Mouse (Mus musculus) ES-E14 (cell line): ENCODE data around the gene Tcf23. TPM values are rescaled to one million over a fixed set of nuclear protein-coding genes. Genes with fewer than 3 reads are reported as not detected.
"Not testable (repeated sequence)": the region's sequence is repeated elsewhere in the genome, so short reads cannot be mapped to it uniquely, and the experiment has no call there.

Source experiments
- DNase-seq: peaks from one replicate; pipeline ENCODE4 v3.0.0-alpha.2; 2013; ENCODE audit warnings: low read depth, low spot score
- H3K27ac ChIP-seq: 2 replicates; pipeline ENCODE4 v1.5.1; 2012; ENCODE audit warnings: low read depth, mild to moderate bottlenecking, low read length, moderate library complexity, mixed read lengths; ENCODE audit not compliant: poor library complexity, insufficient read depth, severe bottlenecking
- H3K36me3 ChIP-seq: 2 replicates; pipeline ENCODE4 v1.6.1; 2012; ENCODE audit warnings: mild to moderate bottlenecking, low read length, moderate library complexity, mixed read lengths; ENCODE audit not compliant: control insufficient read depth, poor library complexity, insufficient read depth, severe bottlenecking
- H3K4me1 ChIP-seq, 2 experiments: fragments of 150-350 bp in 1 of 2; sonication (generic) in 1 of 2; 2 replicates each; pipeline ENCODE4 v1.6.1; 2012; ENCODE audit warnings: low read length in 2 of 2, mild to moderate bottlenecking in 1 of 2, mixed read lengths in 1 of 2; ENCODE audit not compliant: control insufficient read depth in 2 of 2, insufficient read depth in 2 of 2, poor library complexity in 1 of 2
- H3K4me3 ChIP-seq, 2 experiments: fragments of 150-350 bp in 1 of 2; sonication (generic) in 1 of 2; 2 replicates each; pipeline ENCODE4 v1.5.1; 2012; ENCODE audit warnings: low read length in 2 of 2, low read depth in 1 of 2, mild to moderate bottlenecking in 1 of 2, mixed read lengths in 1 of 2; ENCODE audit not compliant: insufficient read depth in 1 of 2, poor library complexity in 1 of 2, severe bottlenecking in 1 of 2
- H3K9ac ChIP-seq: 2 replicates; pipeline ENCODE4 v1.6.1; 2012; ENCODE audit warnings: low read depth, mild to moderate bottlenecking, low read length, mixed read lengths; ENCODE audit not compliant: poor library complexity, insufficient read depth, severe bottlenecking
- H3K9me3 ChIP-seq: fragments of 150-350 bp; sonication (generic); 2 replicates; pipeline ENCODE4 v1.6.1; 2012; ENCODE audit warnings: low read depth, mild to moderate bottlenecking, low read length; ENCODE audit not compliant: control insufficient read depth, insufficient read depth
- CHD2 ChIP-seq: IDR thresholded peaks from 2 replicates; pipeline ENCODE4 v1.6.1; 2014; ENCODE audit warnings: mild to moderate bottlenecking, low read depth, low read length, inconsistent platforms
- HCFC1 ChIP-seq: IDR thresholded peaks from 2 replicates; pipeline ENCODE4 v1.6.1; 2012; ENCODE audit warnings: low read length, inconsistent platforms, borderline replicate concordance; ENCODE audit not compliant: insufficient read depth
- MAFK ChIP-seq: IDR thresholded peaks from 2 replicates; pipeline ENCODE4 v1.6.1; 2014; ENCODE audit warnings: mild to moderate bottlenecking, low read depth, low read length, inconsistent platforms; ENCODE audit not compliant: insufficient read depth
- ZC3H11A ChIP-seq: IDR thresholded peaks from 2 replicates; pipeline ENCODE4 v1.6.1; 2012; ENCODE audit warnings: low read depth, mild to moderate bottlenecking, inconsistent platforms, low read length, borderline replicate concordance
- ZNF384 ChIP-seq: IDR thresholded peaks from 2 replicates; pipeline ENCODE4 v1.6.1; 2012; ENCODE audit warnings: low read depth, low read length, inconsistent platforms
- in situ Hi-C, 2 experiments: fragments of 600-800 bp; cut with MboI; formaldehyde crosslinking; loops; one replicate each; pipeline ENCODE4 v1.15.1; 2025; ENCODE audit warnings: low sequenced_read_pairs in 2 of 2, inconsistent platforms in 1 of 2; ENCODE audit not compliant: unreplicated experiment in 2 of 2
- total RNA-seq: library from RNA; depleted of rRNA; stranded (reverse); fragments of 300-350 nt; gene quantifications from 2 replicates; pipeline ENCODE4 v1.2.3, GENCODE M21; 2012

Tcf23 gene
- total RNA-seq, 1 experiment, result 0.27 TPM

DNA sequence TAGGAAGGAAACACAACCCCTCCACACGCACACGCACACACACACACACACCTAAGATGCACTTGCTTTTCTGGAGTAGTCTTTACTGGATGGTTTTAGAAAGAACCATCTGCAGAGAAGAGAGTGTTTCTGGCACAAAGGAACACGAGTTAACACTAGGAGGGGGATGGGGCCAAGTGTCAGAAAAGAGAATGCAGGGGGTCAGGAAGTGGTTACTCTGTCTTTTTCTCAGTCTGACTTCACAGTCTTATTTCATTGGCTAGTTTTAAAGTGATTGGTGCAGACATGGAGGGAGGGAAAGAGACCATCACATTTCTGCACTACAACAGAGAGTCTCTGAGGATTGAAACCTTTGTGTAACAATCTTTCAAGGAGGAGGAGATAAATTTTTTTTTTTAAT, 44.3 kb downstream of the Tcf23 start:
- Histone ChIP-seq H3K27ac (no peak overlapping the region), H3K9ac (no peak overlapping the region), H3K9me3 (no peaks in the 10 kb centered on the region), H3K4me3 (no peak overlapping the region), H3K36me3 (no peaks in the 10 kb centered on the region), H3K4me1 (no peaks in the 10 kb centered on the region)
- in situ Hi-C loops, result no loop called here
- TF ChIP-seq ZNF384 (no peak), HCFC1 (no peak), MAFK (no peak), CHD2 (no peak), ZC3H11A (no peak)
- DNase-seq, result no peak

DNA sequence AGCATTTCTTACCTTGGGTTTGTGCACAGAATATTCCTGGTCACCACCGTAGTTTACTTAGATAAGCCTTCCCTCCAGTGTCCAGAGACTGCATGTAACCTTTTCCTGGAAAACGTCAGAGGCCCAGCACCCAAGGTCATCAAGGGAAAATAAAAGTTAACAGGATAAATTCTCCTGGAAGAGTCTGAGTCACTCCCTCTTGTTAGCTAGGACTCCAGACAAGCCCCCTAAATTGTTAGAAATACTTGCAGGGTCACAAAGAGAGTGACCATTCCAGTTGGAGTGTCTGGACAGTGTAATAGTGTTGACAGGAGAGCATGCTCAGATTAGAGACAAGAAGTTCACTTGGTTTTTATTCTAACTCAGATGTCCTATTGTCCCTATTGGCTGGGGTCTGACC, 47.5 kb downstream of the Tcf23 start:
- Histone ChIP-seq H3K27ac (no peak overlapping the region), H3K36me3 (no peaks in the 10 kb centered on the region), H3K9me3 (no peaks in the 10 kb centered on the region), H3K4me3 (no peak overlapping the region), H3K9ac (no peak overlapping the region), H3K4me1 (no peaks in the 10 kb centered on the region)
- no peak for TF ChIP-seq ZNF384
- TF ChIP-seq ZC3H11A, result no peak
- TF ChIP-seq MAFK, result no peak
- TF ChIP-seq HCFC1, result no peak
- no peak for TF ChIP-seq CHD2
- DNase-seq, result no peak
- in situ Hi-C loops, result no loop called here

DNA sequence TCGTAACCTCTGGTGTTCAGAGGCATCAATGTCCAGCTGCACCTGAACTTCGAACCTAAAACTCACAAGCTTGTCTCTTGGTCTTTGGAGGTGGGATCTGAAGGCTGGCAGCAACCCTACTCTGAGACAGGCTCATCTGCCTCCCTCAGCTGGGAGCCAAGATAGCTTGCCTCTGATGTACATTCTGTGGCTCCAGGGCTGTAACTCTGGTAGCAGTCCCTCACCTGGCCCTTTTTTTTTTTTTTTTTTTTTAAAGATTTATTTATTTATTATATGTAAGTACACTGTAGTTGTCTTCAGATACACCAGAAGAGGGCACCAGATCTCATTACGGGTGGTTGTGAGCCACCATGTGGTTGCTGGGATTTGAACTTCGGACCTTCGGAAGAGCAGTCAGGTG, 53.3 kb downstream of the Tcf23 start:
- H3K9ac ChIP-seq, H3K4me3 ChIP-seq, H3K4me1 ChIP-seq, H3K27ac ChIP-seq, H3K36me3 ChIP-seq, DNase-seq, in situ Hi-C loops, H3K9me3 ChIP-seq: not testable (repeated sequence)
- peak; percentile 64; the same call in 1 of the 2 replicates for TF ChIP-seq ZNF384

DNA sequence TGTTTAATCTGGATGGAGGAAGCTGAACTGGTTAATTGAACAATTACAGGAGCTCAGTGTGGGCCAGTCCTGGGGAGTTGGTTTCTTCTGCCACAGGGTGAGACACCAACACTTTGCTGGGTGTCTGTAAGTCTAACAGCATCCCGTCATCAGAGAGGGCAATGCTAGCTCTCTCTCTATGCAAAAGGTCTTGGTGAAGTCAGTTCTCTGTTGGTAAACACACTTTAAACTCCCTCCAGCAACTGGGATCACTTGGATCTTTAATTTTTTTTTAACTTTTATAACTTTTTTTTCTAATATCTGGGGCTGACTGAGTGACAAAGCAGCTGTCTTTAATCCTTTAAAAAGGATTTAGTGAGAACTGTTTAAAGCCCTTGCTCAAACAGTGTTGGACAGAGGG, 54.2 kb downstream of the Tcf23 start:
- Histone ChIP-seq H3K4me1 (peaks cover 0 to 8% of the 10 kb centered on the region in 2 experiments; a peak in 2 of 4 replicates), H3K4me3 (no peak overlapping the region), H3K9me3 (no peaks in the 10 kb centered on the region), H3K9ac (no peak overlapping the region), H3K36me3 (no peaks in the 10 kb centered on the region), H3K27ac (no peak overlapping the region)
- in situ Hi-C loops, result no loop called here
- TF ChIP-seq HCFC1, result no peak
- TF ChIP-seq ZNF384, result no peak
- no peak for TF ChIP-seq MAFK
- no peak for TF ChIP-seq CHD2
- TF ChIP-seq ZC3H11A, result no peak
- no peak for DNase-seq

DNA sequence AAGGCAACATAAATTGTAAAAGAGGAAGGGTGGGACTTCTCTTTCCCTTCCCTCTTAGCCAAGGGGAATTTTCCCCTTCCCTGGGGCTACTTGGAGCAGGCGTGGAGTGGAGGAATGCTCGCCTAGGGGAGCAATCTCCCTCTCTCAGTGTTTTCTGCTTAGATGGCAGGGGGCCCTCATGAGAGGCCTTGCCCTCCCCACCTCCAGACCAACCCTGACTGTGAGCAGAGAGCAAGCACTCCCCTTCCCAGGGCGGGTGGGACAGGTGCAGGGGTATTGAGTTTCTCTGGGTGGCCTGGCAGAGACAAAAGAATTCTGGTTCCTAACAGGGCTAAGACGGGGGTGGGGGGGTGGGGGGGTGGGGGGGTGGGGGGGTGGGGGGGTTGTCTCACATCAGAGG, 54.8 kb downstream of the Tcf23 start:
- Histone ChIP-seq H3K4me3 (no peak overlapping the region), H3K4me1 (peaks cover 0 to 9% of the 10 kb centered on the region in 2 experiments; a peak in 2 of 4 replicates), H3K9ac (no peak overlapping the region), H3K9me3 (no peaks in the 10 kb centered on the region), H3K27ac (no peak overlapping the region), H3K36me3 (no peaks in the 10 kb centered on the region)
- in situ Hi-C loops, result no loop called here
- DNase-seq, result peak; percentile 25
- TF ChIP-seq MAFK, result no peak
- TF ChIP-seq ZNF384, result 0 out of 2 replicates have a peak, but pooled peaks have one; percentile 47
